Mouse (Mus musculus) liver, embryonic 14.5 days (tissue): ENCODE measurements around the gene Zmiz1.

Source experiments
- CTCF ChIP-seq: IDR thresholded peaks from 2 replicates; pipeline ENCODE4 v1.5.1; 2016; ENCODE audit warnings: antibody characterized with exemption, low read depth, control low read depth
- EP300 ChIP-seq: IDR thresholded peaks from 2 replicates; pipeline ENCODE4 v1.6.1; 2016; ENCODE audit warnings: antibody characterized with exemption, low read depth

- TF ChIP-seq CTCF (no peak), EP300 (no peak)
Measured at GRCm38 (mm10) chr14:25555291-25555781, 96.4 kb downstream of the Zmiz1 start.
